ENCODE assay signal across 29 mouse cellular contexts in the genomic region with DNA sequence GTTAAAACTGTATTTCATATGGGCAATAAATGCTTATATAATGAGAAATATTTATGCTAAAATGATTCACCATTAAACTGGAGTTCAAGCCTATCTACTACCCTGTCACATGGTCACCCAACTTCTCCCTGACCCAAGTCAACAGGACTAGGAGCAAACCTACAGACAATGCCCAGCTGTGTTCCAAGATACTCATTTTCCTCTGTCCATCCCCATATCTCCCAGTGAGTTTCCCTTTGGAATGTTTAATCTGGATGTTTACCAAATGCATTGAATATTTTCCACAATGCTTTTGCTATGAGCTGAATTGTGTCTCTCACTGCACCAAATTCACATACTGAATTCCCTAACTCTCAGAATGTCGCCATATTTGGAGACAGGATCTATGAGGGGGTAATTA.
DNase-seq lines count a peak whose midpoint lies in the region; ATAC-seq and TF ChIP-seq lines count a peak whose summit lies in the region.
"Had no signal": no experiment of that assay in that cellular context is flagged by ENCODE, and none has a peak within 500 bp of the region (broad histone marks: within the 10 kb centered on the region; RNA-seq: fewer than 3 reads in every experiment).

No protein-coding gene starts in this region.

- no peak overlapping the region for H3K4me2 ChIP-seq in heart, embryonic 16.5 days (ENCODE audit: low read depth, low read length)
- no peak overlapping the region for H3K4me2 ChIP-seq in kidney, embryonic 15.5 days
- H3K4me2 ChIP-seq: embryonic facial prominence, embryonic 15.5 days; forebrain, embryonic 12.5 days; hindbrain, embryonic 12.5 days; limb, embryonic 15.5 days; liver, embryonic 13.5 days; midbrain, embryonic 11.5 days; stomach, embryonic 15.5 days had no signal

- WGBS in heart, adult 2 months, result 52% methylated on average over 1 of the region's 1 CpGs
- WGBS in heart, embryonic 16.5 days, result 56% methylated on average over 1 of the region's 1 CpGs
- WGBS in kidney, embryonic 15.5 days, result 55% methylated on average over 1 of the region's 1 CpGs

- H3K9ac ChIP-seq in heart, adult 2 months (ENCODE audit: low read depth, low read length), result no peak overlapping the region
- H3K9ac ChIP-seq in heart, embryonic 16.5 days (ENCODE audit: low read length), result no peak overlapping the region
- no peak overlapping the region for H3K9ac ChIP-seq in kidney, embryonic 15.5 days
- H3K9ac ChIP-seq: embryonic facial prominence, embryonic 15.5 days; forebrain, embryonic 12.5 days; forebrain, postnatal 0 days; hindbrain, embryonic 12.5 days; limb, embryonic 15.5 days; liver, embryonic 13.5 days; stomach, embryonic 15.5 days had no signal

- no peaks in the 10 kb centered on the region for H3K9me3 ChIP-seq in heart, embryonic 16.5 days (replicated peaks; ENCODE audit: control insufficient read depth, low read length)
- no peaks in the 10 kb centered on the region for H3K9me3 ChIP-seq in kidney, embryonic 15.5 days (replicated peaks)
- H3K9me3 ChIP-seq: embryonic facial prominence, embryonic 10.5 days; embryonic facial prominence, embryonic 15.5 days; forebrain, embryonic 12.5 days; G1E; hindbrain, embryonic 12.5 days; limb, embryonic 10.5 days; limb, embryonic 15.5 days; liver, embryonic 13.5 days; stomach, embryonic 15.5 days had no signal

- no peaks in the 10 kb centered on the region for H3K4me1 ChIP-seq in heart, adult 2 months (ENCODE audit: control insufficient read depth, insufficient read depth, low read length)
- no peaks in the 10 kb centered on the region for H3K4me1 ChIP-seq in heart, embryonic 16.5 days (ENCODE audit: control insufficient read depth, insufficient read depth, low read length)
- H3K4me1 ChIP-seq in kidney, embryonic 15.5 days, result peaks cover 6% of the 10 kb centered on the region
- H3K4me1 ChIP-seq: embryonic facial prominence, embryonic 15.5 days; forebrain, embryonic 12.5 days; hindbrain, embryonic 12.5 days; limb, embryonic 15.5 days; liver, embryonic 13.5 days; stomach, embryonic 15.5 days had no signal

- peak; percentile 60 for DNase-seq in heart, adult 11 months
- no peak for DNase-seq in heart, adult 2 months
- no peak for DNase-seq in heart, adult 9 months (ENCODE audit: low spot score in 2 of 2)
- no peak for DNase-seq in kidney, postnatal 4 days
- DNase-seq in 3T3-L1 (ENCODE audit: low read depth, low spot score), result peak; percentile 11
- DNase-seq: adrenal gland, postnatal 10 days; cerebellum, adult 8-10 months; cerebellum, postnatal 25 days; forebrain, postnatal 0 days; kidney, adult 18-20 months; layer of hippocampus, postnatal 36 days; liver, embryonic 13.5 days; lung, adult 2 months; lung, postnatal 36 days; right cerebral cortex, postnatal 25 days had no signal

- no peak overlapping the region for H3K27ac ChIP-seq in heart, adult 2 months
- peak overlapping the region; percentile 27; the same call in 1 of the 2 replicates for H3K27ac ChIP-seq in heart, embryonic 16.5 days (ENCODE audit: low read length)
- H3K27ac ChIP-seq in kidney, embryonic 15.5 days, result peak overlapping the region; percentile 71
- H3K27ac ChIP-seq: embryonic facial prominence, embryonic 10.5 days; embryonic facial prominence, embryonic 15.5 days; forebrain, embryonic 12.5 days; hindbrain, embryonic 12.5 days; hindbrain, postnatal 0 days; limb, embryonic 10.5 days; limb, embryonic 15.5 days; liver, embryonic 13.5 days; stomach, embryonic 15.5 days had no signal

- no peak for TF ChIP-seq CTCF in heart, adult 2 months (IDR thresholded peaks at IDR 0.05)

- H3K4me3 ChIP-seq in heart, adult 2 months, result no peak overlapping the region
- H3K4me3 ChIP-seq in heart, embryonic 16.5 days (ENCODE audit: low read length), result no peak overlapping the region
- no peak overlapping the region for H3K4me3 ChIP-seq in kidney, embryonic 15.5 days (replicated peaks)
- H3K4me3 ChIP-seq: embryonic facial prominence, embryonic 10.5 days; embryonic facial prominence, embryonic 15.5 days; forebrain, embryonic 12.5 days; hindbrain, embryonic 12.5 days; limb, embryonic 10.5 days; limb, embryonic 15.5 days; liver, embryonic 13.5 days; stomach, embryonic 15.5 days had no signal

- no peak for TF ChIP-seq EP300 in heart, adult 2 months (IDR thresholded peaks at IDR 0.05; ENCODE audit: insufficient read depth, low read depth, low read length)

- intact Hi-C loops in heart, adult 2 months (cut with DNase I), result no loop called here

- 0 out of 2 replicates have a peak, but pooled peaks have one; percentile 70 for ATAC-seq in heart, embryonic 16.5 days (replicated peaks; ENCODE audit: extremely low read depth, insufficient read depth, low FRiP score)
- 0 out of 2 replicates have a peak, but pooled peaks have one; percentile 43 for ATAC-seq in kidney, embryonic 15.5 days (replicated peaks; ENCODE audit: low FRiP score)
- ATAC-seq: forebrain, postnatal 0 days; hindbrain, postnatal 0 days; midbrain, embryonic 16.5 days; Patski had no signal

- H3K36me3 ChIP-seq in heart, adult 2 months (ENCODE audit: control insufficient read depth, insufficient read depth, low read length), result no peaks in the 10 kb centered on the region
- H3K36me3 ChIP-seq in heart, embryonic 16.5 days (ENCODE audit: control insufficient read depth, insufficient read depth), result no peaks in the 10 kb centered on the region
- H3K36me3 ChIP-seq in kidney, embryonic 15.5 days, result no peaks in the 10 kb centered on the region
- H3K36me3 ChIP-seq: embryonic facial prominence, embryonic 10.5 days; embryonic facial prominence, embryonic 15.5 days; forebrain, embryonic 12.5 days; G1E; hindbrain, embryonic 12.5 days; limb, embryonic 10.5 days; limb, embryonic 15.5 days; liver, embryonic 13.5 days; stomach, embryonic 15.5 days had no signal

- no peaks in the 10 kb centered on the region for H3K27me3 ChIP-seq in heart, adult 2 months (ENCODE audit: control insufficient read depth, insufficient read depth, low read length)
- H3K27me3 ChIP-seq in heart, embryonic 16.5 days (ENCODE audit: control insufficient read depth, insufficient read depth, low read length), result no peaks in the 10 kb centered on the region; the same call in 1 of the 2 replicates
- no peaks in the 10 kb centered on the region for H3K27me3 ChIP-seq in kidney, embryonic 15.5 days
- H3K27me3 ChIP-seq: embryonic facial prominence, embryonic 15.5 days; forebrain, embryonic 12.5 days; hindbrain, embryonic 12.5 days; limb, embryonic 15.5 days; liver, embryonic 13.5 days; stomach, embryonic 15.5 days had no signal

- no peaks in the 10 kb centered on the region for H3K79me2 ChIP-seq in heart, adult 2 months (replicated peaks; ENCODE audit: control insufficient read depth, insufficient read depth, low read length)

- no peak for TF ChIP-seq POLR2A in heart, adult 2 months (IDR thresholded peaks at IDR 0.05; ENCODE audit: insufficient read depth, low read depth, low read length)

Comparison
In these comparisons a context has a peak if more than half of its experiments do, and no peak if none do; other contexts are left out.
1. DNase-seq: peak in heart, adult 11 months (single experiment) and 3T3-L1 (single experiment); none in heart, adult 2 months (0 of 2), heart, adult 9 months (0 of 2) and kidney, postnatal 4 days (0 of 2).